8 mouse cellular contexts compared by ENCODE assay signal in genomic region chr3:93554981-93555877, GRCm38 (mm10). TPM values are rescaled to one million over a fixed set of nuclear protein-coding genes. Genes with fewer than 3 reads are reported as not detected.
DNase-seq lines count a peak whose midpoint lies in the region; ATAC-seq and TF ChIP-seq lines count a peak whose summit lies in the region.

TSS of gene S100a10 (plus strand) at chr3:93555080.

- 0 out of 2 replicates have a peak within 1 kb of the TSS, but pooled peaks have one; percentile 18 for H3K27ac ChIP-seq in cortical plate, adult 2 months (ENCODE audit: insufficient read depth, low read length)
- H3K27ac ChIP-seq in intestine, embryonic 15.5 days: peak within 1 kb of the TSS; percentile 94
- peak within 1 kb of the TSS; percentile 85 for H3K27ac ChIP-seq in limb, embryonic 13.5 days
- H3K27ac ChIP-seq in midbrain, embryonic 13.5 days: no peak within 1 kb of the TSS

- no peaks in the 10 kb centered on the region for H3K27me3 ChIP-seq in intestine, embryonic 15.5 days (replicated peaks)
- peaks cover 6% of the 10 kb centered on the region; the same call in 1 of the 2 replicates for H3K27me3 ChIP-seq in limb, embryonic 13.5 days
- H3K27me3 ChIP-seq in midbrain, embryonic 13.5 days: peaks cover 11% of the 10 kb centered on the region

- H3K9me3 ChIP-seq in intestine, embryonic 15.5 days: no peaks in the 10 kb centered on the region
- no peaks in the 10 kb centered on the region for H3K9me3 ChIP-seq in limb, embryonic 13.5 days
- no peaks in the 10 kb centered on the region for H3K9me3 ChIP-seq in midbrain, embryonic 13.5 days

- no peak for DNase-seq in frontal cortex, postnatal 25 days (ENCODE audit: low spot score in 2 of 2)
- no peak for DNase-seq in gonadal fat pad, adult 2 months (ENCODE audit: low read depth)
- peak; percentile 47 to 71 for DNase-seq in spleen, postnatal 10 days (ENCODE audit: low spot score in 2 of 2)

- peak within 1 kb of the TSS; percentile 89 for H3K9ac ChIP-seq in intestine, embryonic 15.5 days
- H3K9ac ChIP-seq in limb, embryonic 13.5 days: peak within 1 kb of the TSS; percentile 82
- peak within 1 kb of the TSS; percentile 73 for H3K9ac ChIP-seq in midbrain, embryonic 13.5 days (replicated peaks)

- TF ChIP-seq CTCF in cortical plate, adult 2 months (IDR thresholded peaks at IDR 0.05; ENCODE audit: extremely low read depth, insufficient read depth, low read length): no peak

- 0 out of 2 replicates have a peak, but pooled peaks have one; percentile 28 for TF ChIP-seq POLR2A in cortical plate, adult 2 months (IDR thresholded peaks at IDR 0.05; ENCODE audit: extremely low read depth, insufficient read depth, low read length)

- H3K4me2 ChIP-seq in intestine, embryonic 15.5 days (replicated peaks): peak within 1 kb of the TSS; percentile 76
- peak within 1 kb of the TSS; percentile 74 for H3K4me2 ChIP-seq in limb, embryonic 13.5 days (replicated peaks)
- peak within 1 kb of the TSS; percentile 95 for H3K4me2 ChIP-seq in midbrain, embryonic 13.5 days (replicated peaks)

- WGBS in intestine, embryonic 15.5 days: under 1% methylated on average over 39 of the region's 39 CpGs
- WGBS in limb, embryonic 13.5 days: 2% methylated on average over 36 of the region's 39 CpGs
- 4% methylated on average over 33 of the region's 39 CpGs for WGBS in midbrain, embryonic 13.5 days

- peak; percentile 71 for ATAC-seq in frontal cortex, adult (ENCODE audit: low TSS enrichment)
- ATAC-seq in intestine, embryonic 15.5 days: peak; percentile 91
- peak; percentile 84 for ATAC-seq in limb, embryonic 13.5 days (ENCODE audit: low FRiP score, low read depth)
- peak; percentile 89 for ATAC-seq in midbrain, embryonic 13.5 days

- peak within 1 kb of the TSS; percentile 57 for H3K4me3 ChIP-seq in cortical plate, adult 2 months (ENCODE audit: insufficient read depth, low read length)
- peak within 1 kb of the TSS; percentile 70 for H3K4me3 ChIP-seq in intestine, embryonic 15.5 days (replicated peaks)
- H3K4me3 ChIP-seq in limb, embryonic 13.5 days: peak within 1 kb of the TSS; percentile 66
- H3K4me3 ChIP-seq in midbrain, embryonic 13.5 days (replicated peaks): peak within 1 kb of the TSS; percentile 55

- H3K36me3 ChIP-seq in intestine, embryonic 15.5 days: no peaks in the 10 kb centered on the region
- H3K36me3 ChIP-seq in limb, embryonic 13.5 days: no peaks in the 10 kb centered on the region
- H3K36me3 ChIP-seq in midbrain, embryonic 13.5 days: no peaks in the 10 kb centered on the region

- no peaks in the 10 kb centered on the region for H3K4me1 ChIP-seq in cortical plate, adult 2 months (ENCODE audit: control insufficient read depth, insufficient read depth, low read length)
- H3K4me1 ChIP-seq in intestine, embryonic 15.5 days (replicated peaks): peaks cover 23% of the 10 kb centered on the region
- H3K4me1 ChIP-seq in limb, embryonic 13.5 days: peaks cover 35% of the 10 kb centered on the region
- peaks cover 8% of the 10 kb centered on the region for H3K4me1 ChIP-seq in midbrain, embryonic 13.5 days (replicated peaks)

RNA-seq across cellular contexts. Expression of gene S100a10, which starts in this region (rescaled TPM):
- 45.9 and 56.7 TPM in 2 replicates for polyA plus RNA-seq in cortical plate, adult 2 months (2012; rRNA removed)
- 99.9 and 141 TPM in 2 replicates for polyA plus RNA-seq in gonadal fat pad, adult 2 months (2012; rRNA removed)
- 640 and 689 TPM in 2 replicates for polyA plus RNA-seq in intestine, embryonic 15.5 days (2015; fragmentation: Nextera tagmentation; extraction: Ambion mirVana)
- polyA plus RNA-seq in limb, embryonic 13.5 days (2015; fragmentation: Nextera tagmentation; extraction: Ambion mirVana): 345 and 367 TPM in 2 replicates
- 90.8 and 93.2 TPM in 2 replicates for polyA plus RNA-seq in midbrain, embryonic 13.5 days (2015; fragmentation: Nextera tagmentation; extraction: Ambion mirVana)

Comparison
In these comparisons a context has a peak if more than half of its experiments do, and no peak if none do; other contexts are left out.
1. DNase-seq: peak in spleen, postnatal 10 days (2 of 2); none in frontal cortex, postnatal 25 days (0 of 2) and gonadal fat pad, adult 2 months (single experiment).
2. Peak in every context shown above with its lines, with median percentiles within 50 percentile points of each other: ATAC-seq, H3K4me3 ChIP-seq, H3K4me2 ChIP-seq and H3K9ac ChIP-seq.